10 mouse cellular contexts compared by ENCODE assay signal in genomic region chr16:59548582-59548947, GRCm38 (mm10). TPM values are rescaled to one million over a fixed set of nuclear protein-coding genes. Genes with fewer than 3 reads are reported as not detected.
A peak's percentile ranks its signal among the peaks of the same experiment; 100 is the strongest.
DNase-seq lines count a peak whose midpoint lies in the region; ATAC-seq lines count a peak whose summit lies in the region.
"Had no signal": no experiment of that assay in that cellular context is flagged by ENCODE, and none has a peak within 500 bp of the region (broad histone marks: within the 10 kb centered on the region; RNA-seq: fewer than 3 reads in every experiment).

No protein-coding gene starts in this region.

- 90% methylated on average over 4 of the region's 4 CpGs for WGBS in forebrain, embryonic 12.5 days
- 93% methylated on average over 4 of the region's 4 CpGs for WGBS in forebrain, embryonic 10.5 days
- WGBS in hindbrain, embryonic 14.5 days = 87% methylated on average over 4 of the region's 4 CpGs
- WGBS in hindbrain, embryonic 12.5 days = 95% methylated on average over 4 of the region's 4 CpGs
- WGBS in midbrain, embryonic 13.5 days = 86% methylated on average over 4 of the region's 4 CpGs
- 97% methylated on average over 4 of the region's 4 CpGs for WGBS in midbrain, embryonic 10.5 days
- WGBS in neural tube, embryonic 15.5 days = 88% methylated on average over 4 of the region's 4 CpGs

- peak; percentile 51; the same call in 1 of the 2 replicates for ATAC-seq in forebrain, embryonic 12.5 days (ENCODE audit: low FRiP score)
- ATAC-seq in hindbrain, embryonic 14.5 days (ENCODE audit: low FRiP score) = no peak; the same call in 1 of the 2 replicates
- no peak for ATAC-seq in hindbrain, embryonic 12.5 days (ENCODE audit: low FRiP score)
- peak; percentile 70 for ATAC-seq in midbrain, embryonic 13.5 days
- 0 out of 2 replicates have a peak, but pooled peaks have one; percentile 23 for ATAC-seq in neural tube, embryonic 15.5 days (ENCODE audit: low FRiP score)

- H3K27me3 ChIP-seq in forebrain, embryonic 12.5 days = no peaks in the 10 kb centered on the region
- H3K27me3 ChIP-seq in forebrain, embryonic 10.5 days (ENCODE audit: poor library complexity, severe bottlenecking) = no peaks in the 10 kb centered on the region
- no peaks in the 10 kb centered on the region for H3K27me3 ChIP-seq in hindbrain, embryonic 14.5 days (ENCODE audit: control insufficient read depth, insufficient read depth, low read length)
- no peaks in the 10 kb centered on the region for H3K27me3 ChIP-seq in hindbrain, embryonic 12.5 days
- no peaks in the 10 kb centered on the region for H3K27me3 ChIP-seq in midbrain, embryonic 13.5 days
- no peaks in the 10 kb centered on the region for H3K27me3 ChIP-seq in midbrain, embryonic 10.5 days (ENCODE audit: low read depth, poor library complexity, severe bottlenecking)
- no peaks in the 10 kb centered on the region for H3K27me3 ChIP-seq in neural tube, embryonic 15.5 days (replicated peaks)
- H3K27me3 ChIP-seq: liver, embryonic 15.5 days had no signal

- no peak for DNase-seq in forebrain, embryonic 10.5 days (ENCODE audit: extremely low spot score, low spot score)
- no peak for DNase-seq in hindbrain, embryonic 14.5 days (ENCODE audit: low spot score)
- DNase-seq in midbrain, embryonic 10.5 days (ENCODE audit: low spot score) = no peak
- DNase-seq in urinary bladder, postnatal 10 days (ENCODE audit: low spot score) = no peak
- DNase-seq: thymus, adult 18-20 months had no signal

- no peak overlapping the region for H3K9ac ChIP-seq in forebrain, embryonic 12.5 days
- H3K9ac ChIP-seq in hindbrain, embryonic 14.5 days = no peak overlapping the region
- H3K9ac ChIP-seq in hindbrain, embryonic 12.5 days = no peak overlapping the region
- no peak overlapping the region for H3K9ac ChIP-seq in midbrain, embryonic 13.5 days (replicated peaks)
- no peak overlapping the region for H3K9ac ChIP-seq in neural tube, embryonic 15.5 days (replicated peaks)
- H3K9ac ChIP-seq: liver, embryonic 15.5 days had no signal

- H3K36me3 ChIP-seq in forebrain, embryonic 12.5 days (replicated peaks) = 0 out of 2 replicates have a peak, but pooled peaks cover 3% of the 10 kb centered on the region
- H3K36me3 ChIP-seq in forebrain, embryonic 10.5 days (replicated peaks) = no peaks in the 10 kb centered on the region
- H3K36me3 ChIP-seq in hindbrain, embryonic 14.5 days (replicated peaks; ENCODE audit: control insufficient read depth, insufficient read depth) = no peaks in the 10 kb centered on the region
- no peaks in the 10 kb centered on the region for H3K36me3 ChIP-seq in hindbrain, embryonic 12.5 days
- H3K36me3 ChIP-seq in midbrain, embryonic 13.5 days = no peaks in the 10 kb centered on the region
- H3K36me3 ChIP-seq in midbrain, embryonic 10.5 days = no peaks in the 10 kb centered on the region
- H3K36me3 ChIP-seq in neural tube, embryonic 15.5 days = no peaks in the 10 kb centered on the region
- H3K36me3 ChIP-seq: liver, embryonic 15.5 days had no signal

- no peak overlapping the region for H3K4me3 ChIP-seq in forebrain, embryonic 12.5 days (replicated peaks)
- no peak overlapping the region for H3K4me3 ChIP-seq in forebrain, embryonic 10.5 days
- no peak overlapping the region for H3K4me3 ChIP-seq in hindbrain, embryonic 14.5 days (replicated peaks; ENCODE audit: low read length)
- H3K4me3 ChIP-seq in hindbrain, embryonic 12.5 days = no peak overlapping the region
- H3K4me3 ChIP-seq in midbrain, embryonic 13.5 days (replicated peaks) = no peak overlapping the region
- H3K4me3 ChIP-seq in midbrain, embryonic 10.5 days = no peak overlapping the region
- H3K4me3 ChIP-seq in neural tube, embryonic 15.5 days (replicated peaks) = no peak overlapping the region
- H3K4me3 ChIP-seq: liver, embryonic 15.5 days had no signal

- peaks cover 17% of the 10 kb centered on the region for H3K4me1 ChIP-seq in forebrain, embryonic 12.5 days
- no peaks in the 10 kb centered on the region for H3K4me1 ChIP-seq in forebrain, embryonic 10.5 days
- peaks cover 17% of the 10 kb centered on the region for H3K4me1 ChIP-seq in hindbrain, embryonic 14.5 days (replicated peaks; ENCODE audit: control insufficient read depth, insufficient read depth, low read length)
- H3K4me1 ChIP-seq in hindbrain, embryonic 12.5 days = peaks cover 13% of the 10 kb centered on the region
- peaks cover 19% of the 10 kb centered on the region for H3K4me1 ChIP-seq in midbrain, embryonic 13.5 days (replicated peaks)
- peaks cover 19% of the 10 kb centered on the region for H3K4me1 ChIP-seq in midbrain, embryonic 10.5 days
- peaks cover 16% of the 10 kb centered on the region for H3K4me1 ChIP-seq in neural tube, embryonic 15.5 days
- H3K4me1 ChIP-seq: liver, embryonic 15.5 days had no signal

- no peak overlapping the region for H3K4me2 ChIP-seq in forebrain, embryonic 12.5 days
- H3K4me2 ChIP-seq in hindbrain, embryonic 14.5 days (replicated peaks) = no peak overlapping the region
- no peak overlapping the region for H3K4me2 ChIP-seq in hindbrain, embryonic 12.5 days (replicated peaks)
- H3K4me2 ChIP-seq in midbrain, embryonic 13.5 days (replicated peaks) = no peak overlapping the region
- H3K4me2 ChIP-seq in neural tube, embryonic 15.5 days = no peak overlapping the region
- H3K4me2 ChIP-seq: liver, embryonic 15.5 days had no signal

- H3K27ac ChIP-seq in forebrain, embryonic 12.5 days = no peak overlapping the region
- H3K27ac ChIP-seq in forebrain, embryonic 10.5 days = no peak overlapping the region
- H3K27ac ChIP-seq in hindbrain, embryonic 14.5 days = 0 out of 2 replicates have a peak overlapping the region, but pooled peaks have one; percentile 66
- no peak overlapping the region for H3K27ac ChIP-seq in hindbrain, embryonic 12.5 days
- no peak overlapping the region; the same call in 1 of the 2 replicates for H3K27ac ChIP-seq in midbrain, embryonic 13.5 days
- H3K27ac ChIP-seq in midbrain, embryonic 10.5 days (replicated peaks) = no peak overlapping the region
- H3K27ac ChIP-seq in neural tube, embryonic 15.5 days (replicated peaks) = 0 out of 2 replicates have a peak overlapping the region, but pooled peaks have one; percentile 3
- H3K27ac ChIP-seq: liver, embryonic 15.5 days had no signal

- no peaks in the 10 kb centered on the region for H3K9me3 ChIP-seq in forebrain, embryonic 12.5 days
- H3K9me3 ChIP-seq in forebrain, embryonic 10.5 days = 0 out of 2 replicates have a peak, but pooled peaks cover 3% of the 10 kb centered on the region
- no peaks in the 10 kb centered on the region for H3K9me3 ChIP-seq in hindbrain, embryonic 14.5 days (ENCODE audit: control insufficient read depth, low read length)
- H3K9me3 ChIP-seq in hindbrain, embryonic 12.5 days (replicated peaks) = no peaks in the 10 kb centered on the region
- H3K9me3 ChIP-seq in midbrain, embryonic 13.5 days = no peaks in the 10 kb centered on the region
- H3K9me3 ChIP-seq in midbrain, embryonic 10.5 days (replicated peaks) = no peaks in the 10 kb centered on the region
- no peaks in the 10 kb centered on the region for H3K9me3 ChIP-seq in neural tube, embryonic 15.5 days (replicated peaks)

RNA-seq across cellular contexts. Expression of gene Crybg3, which starts 52.2 kb away (rescaled TPM):
- 4.6 and 4.9 TPM in 2 replicates for polyA plus RNA-seq in forebrain, embryonic 12.5 days (2016; fragmentation: Nextera tagmentation; extraction: Ambion mirVana)
- 5.0 and 5.1 TPM in 2 replicates for polyA plus RNA-seq in forebrain, embryonic 10.5 days (2016; fragmentation: Nextera tagmentation; extraction: Ambion mirVana)
- 2.5 and 3.6 TPM in 2 replicates for polyA plus RNA-seq in hindbrain, embryonic 14.5 days (2014; fragmentation: Nextera tagmentation; extraction: Ambion mirVana)
- 5.9 and 6.3 TPM in 2 replicates for polyA plus RNA-seq in hindbrain, embryonic 12.5 days (2016; fragmentation: Nextera tagmentation; extraction: Ambion mirVana)
- polyA plus RNA-seq in midbrain, embryonic 13.5 days (2015; fragmentation: Nextera tagmentation; extraction: Ambion mirVana) = 2.1 and 2.6 TPM in 2 replicates
- 5.2 and 5.5 TPM in 2 replicates for polyA plus RNA-seq in midbrain, embryonic 10.5 days (2016; fragmentation: Nextera tagmentation; extraction: Ambion mirVana)
- 1.8 and 2.8 TPM in 2 replicates for polyA plus RNA-seq in neural tube, embryonic 15.5 days (2015; fragmentation: Nextera tagmentation; extraction: Ambion mirVana)

Comparison
In these comparisons a context has a peak if more than half of its experiments do, and no peak if none do; other contexts are left out.
1. H3K27ac ChIP-seq: peak in hindbrain, embryonic 14.5 days (single experiment) and neural tube, embryonic 15.5 days (single experiment); none in forebrain, embryonic 12.5 days (single experiment), forebrain, embryonic 10.5 days (single experiment), hindbrain, embryonic 12.5 days (single experiment), midbrain, embryonic 13.5 days (single experiment) and midbrain, embryonic 10.5 days (single experiment).
2. ATAC-seq: peak in forebrain, embryonic 12.5 days (single experiment), midbrain, embryonic 13.5 days (single experiment) and neural tube, embryonic 15.5 days (single experiment); none in hindbrain, embryonic 14.5 days (single experiment) and hindbrain, embryonic 12.5 days (single experiment).